Mouse (Mus musculus) cortical plate, adult 2 months (tissue): ENCODE data around the gene Pdcl.

Source experiments
- CTCF ChIP-seq: fragments of 200-500 bp; IDR thresholded peaks from 2 replicates; pipeline ENCODE4 v1.5.1; 2011; ENCODE audit warnings: mild to moderate bottlenecking, control low read depth, low read length; ENCODE audit not compliant: insufficient read depth; ENCODE audit errors: extremely low read depth
- POLR2A ChIP-seq: fragments of 200-500 bp; IDR thresholded peaks from 2 replicates; pipeline ENCODE4 v1.6.1; 2011; ENCODE audit warnings: mild to moderate bottlenecking, low read length, control low read depth; ENCODE audit not compliant: insufficient read depth; ENCODE audit errors: extremely low read depth

DNA sequence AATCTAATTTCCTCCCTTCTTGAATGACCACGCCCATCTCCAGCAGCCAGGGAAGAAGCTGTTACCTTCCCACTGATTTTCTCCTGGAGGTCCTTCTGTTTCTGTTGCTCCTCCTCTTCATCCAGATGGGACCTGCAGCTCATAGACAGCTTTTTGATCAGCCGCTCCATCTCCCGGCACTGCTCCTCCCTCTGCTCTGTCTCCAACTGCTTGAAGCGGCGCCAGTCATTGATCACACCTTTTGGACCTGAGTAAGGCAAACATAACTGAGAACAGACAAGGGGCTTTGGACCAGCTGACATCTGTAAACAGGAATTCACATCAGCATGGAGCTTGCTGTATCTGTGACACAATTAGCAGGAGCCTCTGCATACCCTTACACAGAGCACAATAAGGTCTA lies 3.6 kb downstream of the Pdcl start:
- TF ChIP-seq CTCF (no peak), POLR2A (no peak)
